Mouse (Mus musculus) cerebellum, postnatal 25 days (tissue): ENCODE measurements around the gene Vmn1r135.
"Not testable (repeated sequence)": the region's sequence is repeated elsewhere in the genome, so short reads cannot be mapped to it uniquely, and the experiment has no call there.

Experiments used
- DNase-seq, 2 experiments: peaks; one replicate each; pipeline ENCODE4 v3.0.0; 2021; ENCODE audit warnings: mixed read lengths in 2 of 2

Vmn1r135 gene

GRCm38 (mm10) chr7:21832051-21832450 lies at the start of gene Vmn1r135:
Gene Vmn1r135 (plus strand): TSS chr7:21832351.
- not testable (repeated sequence) for DNase-seq

- not testable (repeated sequence) for DNase-seq
These were observed 35.5 kb upstream of the Vmn1r135 start, which contains the start of gene Gm4177 for GRCm38 (mm10) chr7:21796628-21797027. Gene Gm4177 (minus strand): TSS chr7:21796728.

GRCm38 (mm10) chr7:21844167-21844566 lies 12.0 kb downstream of the Vmn1r135 start, which contains the start of gene Gm5725:
Gene Gm5725 (minus strand): TSS chr7:21844267.
- DNase-seq, result not testable (repeated sequence)
